ENCODE assay signal across 10 mouse cellular contexts in genomic region chr9:110070358-110070757, GRCm38 (mm10). TPM values are rescaled to one million over a fixed set of nuclear protein-coding genes. Genes with fewer than 3 reads are reported as not detected.
A peak's percentile ranks its signal among the peaks of the same experiment; 100 is the strongest.
DNase-seq lines count a peak whose midpoint lies in the region; ATAC-seq lines count a peak whose summit lies in the region.
"Had no signal": no experiment of that assay in that cellular context is flagged by ENCODE, and none has a peak within 500 bp of the region (broad histone marks: within the 10 kb centered on the region; RNA-seq: fewer than 3 reads in every experiment).

No protein-coding gene starts in this region.

- WGBS in kidney, embryonic 15.5 days, result 76% methylated on average over 9 of the region's 9 CpGs

- no peak overlapping the region for H3K27ac ChIP-seq in kidney, embryonic 15.5 days
- H3K27ac ChIP-seq: embryonic facial prominence, embryonic 12.5 days had no signal

- H3K9me3 ChIP-seq in kidney, embryonic 15.5 days (replicated peaks), result no peaks in the 10 kb centered on the region
- H3K9me3 ChIP-seq: embryonic facial prominence, embryonic 12.5 days; G1E had no signal

- no peaks in the 10 kb centered on the region for H3K27me3 ChIP-seq in kidney, embryonic 15.5 days
- H3K27me3 ChIP-seq: embryonic facial prominence, embryonic 12.5 days had no signal

- H3K4me2 ChIP-seq in kidney, embryonic 15.5 days, result no peak overlapping the region
- H3K4me2 ChIP-seq: embryonic facial prominence, embryonic 12.5 days had no signal

- H3K4me3 ChIP-seq in kidney, embryonic 15.5 days (replicated peaks), result no peak overlapping the region
- H3K4me3 ChIP-seq: embryonic facial prominence, embryonic 12.5 days had no signal

- H3K36me3 ChIP-seq in kidney, embryonic 15.5 days, result peaks cover 95% of the 10 kb centered on the region

- peak; percentile 41 for DNase-seq in kidney, adult 11 months
- DNase-seq in adrenal gland, postnatal 10 days, result peak; percentile 86
- DNase-seq in cerebellum, postnatal 36 days, result peak; percentile 85
- DNase-seq in kidney, adult 8-10 months, result peak; percentile 30 to 54
- no peak for DNase-seq in urinary bladder, adult 18-20 months (ENCODE audit: low spot score in 2 of 2)
- no peak for DNase-seq in left cerebral cortex, adult 11 months (ENCODE audit: low spot score)
- no peak for DNase-seq in right cerebral cortex, postnatal 4 days

- ATAC-seq in kidney, embryonic 15.5 days (replicated peaks; ENCODE audit: low FRiP score), result no peak

- no peak overlapping the region for H3K9ac ChIP-seq in kidney, embryonic 15.5 days
- H3K9ac ChIP-seq: embryonic facial prominence, embryonic 12.5 days had no signal

- no peaks in the 10 kb centered on the region for H3K4me1 ChIP-seq in kidney, embryonic 15.5 days
- H3K4me1 ChIP-seq: embryonic facial prominence, embryonic 12.5 days had no signal

RNA-seq across cellular contexts. Expression of gene Smarcc1, which starts 47.1 kb away (rescaled TPM):
- 137 and 138 TPM in 2 replicates for polyA plus RNA-seq in kidney, embryonic 15.5 days (2015; fragmentation: Nextera tagmentation; extraction: Ambion mirVana)
- 10 to 100 TPM; 47.2 to 59.9 TPM for total RNA-seq in adrenal gland, postnatal 10 days (2021)

RNA-seq across cellular contexts. Expression of gene Dhx30, which starts 47.3 kb away (rescaled TPM):
- 136 and 138 TPM in 2 replicates for polyA plus RNA-seq in kidney, embryonic 15.5 days (2015; fragmentation: Nextera tagmentation; extraction: Ambion mirVana)
- 10 to 100 TPM; 90.2 to 91.3 TPM for total RNA-seq in adrenal gland, postnatal 10 days (2021)

Comparison
In these comparisons a context has a peak if more than half of its experiments do, and no peak if none do; other contexts are left out.
1. DNase-seq: peak in kidney, adult 11 months (single experiment), adrenal gland, postnatal 10 days (single experiment), cerebellum, postnatal 36 days (2 of 2) and kidney, adult 8-10 months (2 of 2); none in urinary bladder, adult 18-20 months (0 of 2), left cerebral cortex, adult 11 months (single experiment) and right cerebral cortex, postnatal 4 days (single experiment).